Mouse (Mus musculus) testis, adult 2 months (tissue): ENCODE data around the gene Gm15319.
"Not testable (repeated sequence)": the region's sequence is repeated elsewhere in the genome, so short reads cannot be mapped to it uniquely, and the experiment has no call there.

Experiments
- CTCF ChIP-seq: fragments of 200-500 bp; IDR thresholded peaks from 2 replicates; pipeline ENCODE4 v1.5.1; 2012; ENCODE audit warnings: low read depth, mild to moderate bottlenecking, inconsistent platforms, low read length, moderate library complexity; ENCODE audit not compliant: control insufficient read depth, insufficient read depth, insufficient replicate concordance
- POLR2A ChIP-seq: fragments of 200-500 bp; IDR thresholded peaks from 2 replicates; pipeline ENCODE4 v1.6.1; 2012; ENCODE audit warnings: low read depth, mild to moderate bottlenecking, inconsistent platforms, low read length, moderate library complexity; ENCODE audit not compliant: control insufficient read depth

GRCm38 (mm10) chr8:20378353-20378752 lies 15.3 kb upstream of the Gm15319 start:
- TF ChIP-seq POLR2A, CTCF: not testable (repeated sequence)
